In the genomic region with DNA sequence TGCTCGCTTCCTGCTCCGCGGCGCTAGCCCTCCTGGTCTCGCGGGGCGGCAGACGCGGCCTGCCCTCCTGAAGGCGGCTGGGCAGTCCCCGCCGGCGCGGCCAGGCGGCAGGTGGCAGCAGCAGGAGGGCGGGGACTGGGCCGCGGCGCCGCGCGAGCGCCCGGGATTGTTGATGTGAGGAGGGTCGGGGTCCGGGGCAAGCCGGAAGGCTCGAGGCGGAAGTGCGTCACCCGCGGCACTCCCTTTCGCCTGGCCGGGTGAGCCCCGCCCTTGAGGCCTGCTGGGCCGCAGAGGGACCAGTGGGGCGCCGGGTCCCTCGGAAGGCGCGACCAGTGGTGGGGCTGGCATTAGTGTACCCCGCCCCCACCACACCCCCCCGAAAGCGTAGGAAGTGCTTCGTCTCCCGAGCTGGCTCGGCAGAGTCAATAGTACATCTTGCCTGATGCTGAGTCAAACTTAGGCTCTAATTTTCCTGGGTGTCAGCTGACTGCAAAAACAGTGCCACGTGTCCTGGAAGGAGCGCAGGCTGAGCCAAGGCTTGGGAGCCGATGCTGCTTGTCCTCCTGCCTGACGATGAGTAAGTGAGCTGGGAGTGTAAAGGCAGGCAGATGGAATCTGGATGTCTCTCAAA, we compare ENCODE assay signal across 1 mouse cellular context.
TF ChIP-seq lines count a peak whose summit lies in the region.

A gene (minus strand): TSS at position 210 of the 631 bp plus-strand sequence.

TF ChIP-seq in CH12.LX, 34 proteins besides CTCF, POLR2A, EP300 and RAD21 (continued from another document):
- TF ChIP-seq TCF12 (IDR thresholded peaks at IDR 0.05; ENCODE audit: low read depth, low read length), result peak; percentile 71; the same call in 1 of the 2 replicates
- no peak for TF ChIP-seq PAX5 (IDR thresholded peaks at IDR 0.05; ENCODE audit: low read length)
- TF ChIP-seq HCFC1 (IDR thresholded peaks at IDR 0.05; ENCODE audit: low read depth, low read length), result peak; percentile 73
- TF ChIP-seq MEF2A (IDR thresholded peaks at IDR 0.05; ENCODE audit: borderline replicate concordance, low read depth, low read length), result peak; percentile 65
- peak; percentile 70 for TF ChIP-seq MYC (IDR thresholded peaks at IDR 0.05; ENCODE audit: low read depth, low read length)
- TF ChIP-seq JUN (IDR thresholded peaks at IDR 0.05; ENCODE audit: insufficient read depth, low read depth, low read length), result no peak
- TF ChIP-seq NRF1 (IDR thresholded peaks at IDR 0.05; ENCODE audit: low read depth, low read length), result peak; percentile 63
- no peak for TF ChIP-seq CHD1 (IDR thresholded peaks at IDR 0.05; ENCODE audit: low read depth, low read length)
- no peak for TF ChIP-seq TBP (conservative IDR thresholded peaks at IDR 0.05; ENCODE audit: low read depth, low read length)
- peak; percentile 47 for TF ChIP-seq IRF4 (IDR thresholded peaks at IDR 0.05; ENCODE audit: low read depth, low read length)
- TF ChIP-seq USF1 (IDR thresholded peaks at IDR 0.05; ENCODE audit: low read depth, low read length), result peak; percentile 74
- peak; percentile 84 for TF ChIP-seq MAZ (IDR thresholded peaks at IDR 0.05; ENCODE audit: low read depth, low read length)
- TF ChIP-seq ZC3H11A (IDR thresholded peaks at IDR 0.05; ENCODE audit: low read depth, low read length), result no peak
- TF ChIP-seq E2F4 (IDR thresholded peaks at IDR 0.05; ENCODE audit: insufficient replicate concordance, low read depth, low read length), result no peak
- TF ChIP-seq SIN3A (IDR thresholded peaks at IDR 0.05; ENCODE audit: low read length), result peak; percentile 99
- no peak for TF ChIP-seq RCOR1 (conservative IDR thresholded peaks at IDR 0.05; ENCODE audit: low read depth, low read length)
- no peak; the same call in 1 of the 2 replicates for TF ChIP-seq UBTF (IDR thresholded peaks at IDR 0.05; ENCODE audit: low read depth, low read length)
- no peak for TF ChIP-seq ZNF384 (IDR thresholded peaks at IDR 0.05; ENCODE audit: low read depth, low read length)
- TF ChIP-seq ZKSCAN1 (IDR thresholded peaks at IDR 0.05; ENCODE audit: borderline replicate concordance, low read depth, low read length), result no peak
- TF ChIP-seq SMC3 (IDR thresholded peaks at IDR 0.05; ENCODE audit: low read depth, low read length), result no peak
- TF ChIP-seq POLR2AphosphoS2 (IDR thresholded peaks at IDR 0.05; ENCODE audit: low read depth, low read length), result peak; percentile 64; the same call in 1 of the 2 replicates
- TF ChIP-seq NELFE (IDR thresholded peaks at IDR 0.05; ENCODE audit: low read depth, low read length), result peak; percentile 76
- TF ChIP-seq CHD2 (IDR thresholded peaks at IDR 0.05; ENCODE audit: low read length), result peak; percentile 53
- peak; percentile 92 for TF ChIP-seq ELF1 (IDR thresholded peaks at IDR 0.05; ENCODE audit: low read depth, low read length)
- peak; percentile 45; the same call in 1 of the 2 replicates for TF ChIP-seq KAT2A (IDR thresholded peaks at IDR 0.05; ENCODE audit: insufficient replicate concordance, low read length)
- peak; percentile 97 for TF ChIP-seq MAX (IDR thresholded peaks at IDR 0.05; ENCODE audit: low read length)
- peak; percentile 64 for TF ChIP-seq ZMIZ1 (IDR thresholded peaks at IDR 0.05; ENCODE audit: low read depth, low read length)
